Mouse (Mus musculus) C2C12 (cell line): Measurements from ENCODE around the gene Lif.

Source experiments
- CTCF ChIP-seq: IDR thresholded peaks from one replicate; pipeline ENCODE4 v1.5.1; 2011; ENCODE audit not compliant: control insufficient read depth, insufficient read depth, insufficient read length
- MAX ChIP-seq: IDR thresholded peaks from one replicate; pipeline ENCODE4 v1.6.1; 2011; ENCODE audit warnings: mild to moderate bottlenecking, control low read depth
- MYOD1 ChIP-seq: IDR thresholded peaks from one replicate; pipeline ENCODE4 v1.6.1; 2011; ENCODE audit warnings: low read depth; ENCODE audit not compliant: control insufficient read depth, insufficient read length
- MYOG ChIP-seq: IDR thresholded peaks from one replicate; pipeline ENCODE4 v1.6.1; 2011; ENCODE audit not compliant: control insufficient read depth, insufficient read length; ENCODE audit errors: extremely low read depth
- USF1 ChIP-seq: IDR thresholded peaks from one replicate; pipeline ENCODE4 v1.6.1; 2011; ENCODE audit warnings: low read depth, mild to moderate bottlenecking, control low read depth, moderate library complexity

DNA sequence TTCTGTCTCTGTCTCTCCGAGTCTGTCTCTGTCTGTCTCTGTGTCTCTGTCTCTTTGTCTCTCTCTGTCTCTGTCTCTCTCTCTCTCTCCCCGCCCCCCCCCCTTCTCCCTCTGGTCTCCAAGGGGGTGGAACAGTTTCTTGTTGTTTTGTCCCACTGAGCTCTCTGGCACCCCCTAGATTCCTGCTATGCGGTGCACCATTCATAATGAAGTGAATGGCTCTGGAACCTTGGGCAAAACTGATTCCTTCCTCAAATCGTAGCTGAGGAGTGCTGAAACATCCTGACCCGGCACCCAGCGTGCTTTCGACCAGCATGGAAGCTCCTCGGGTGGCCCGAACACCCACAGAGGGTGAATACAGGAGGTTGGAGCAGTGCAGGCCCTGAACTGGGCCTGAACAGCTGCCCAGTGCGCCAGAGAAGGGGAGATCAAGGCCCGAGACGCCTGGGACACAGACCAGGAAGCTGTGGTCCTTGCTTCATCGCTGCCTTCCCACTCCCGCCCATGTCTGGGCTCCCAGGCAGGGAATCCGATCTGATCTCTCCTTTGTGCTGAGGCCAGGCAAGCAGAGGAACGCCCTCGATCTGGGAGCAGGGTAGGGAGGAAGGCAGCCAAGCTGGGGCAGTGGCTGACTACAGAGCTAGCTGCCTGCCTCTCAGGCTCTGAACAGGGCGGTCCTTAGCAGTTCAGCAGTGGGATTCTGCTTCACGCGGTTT is 13.5 kb downstream of the Lif start:
- no peak for TF ChIP-seq USF1
- no peak for TF ChIP-seq CTCF
- no peak for TF ChIP-seq MYOD1
- no peak for TF ChIP-seq MYOG
- TF ChIP-seq MAX, result no peak
